Mouse (Mus musculus): ENCODE data around the gene Os9.

The Os9 gene

GRCm38 (mm10) chr10:127120301-127121065 lies 448 bp downstream of the Os9 start:
- in situ Hi-C loops (cut with MboI, MseI): loop anchor here (5.0 kb wide), 1 partner anchor 107 kb away; no protein-coding TSS in a partner anchor

GRCm38 (mm10) chr10:127119229-127119628 lies 1.7 kb downstream of the Os9 start:
- in situ Hi-C loops (cut with MboI, MseI): loop anchor here (5.0 kb wide), 1 partner anchor 53 kb away; no protein-coding TSS in a partner anchor

GRCm38 (mm10) chr10:127118470-127118869 lies 2.5 kb downstream of the Os9 start:
- in situ Hi-C loops (cut with MboI, MseI): loop anchor here (5.0 kb wide), 1 partner anchor 54 kb away; no protein-coding TSS in a partner anchor

- in situ Hi-C loops (cut with MboI, MseI): loop anchor here (5.0 kb wide), 1 partner anchor 57 kb away; no protein-coding TSS in a partner anchor
Observed at GRCm38 (mm10) chr10:127115068-127115467, 5.9 kb downstream of the Os9 start.

GRCm38 (mm10) chr10:127114408-127114807 lies 6.5 kb downstream of the Os9 start:
- in situ Hi-C loops (cut with MboI, MseI): no loop called here

GRCm38 (mm10) chr10:127111001-127111887 lies 9.7 kb downstream of the Os9 start:
- in situ Hi-C loops (cut with MboI, MseI): no loop called here

DNA sequence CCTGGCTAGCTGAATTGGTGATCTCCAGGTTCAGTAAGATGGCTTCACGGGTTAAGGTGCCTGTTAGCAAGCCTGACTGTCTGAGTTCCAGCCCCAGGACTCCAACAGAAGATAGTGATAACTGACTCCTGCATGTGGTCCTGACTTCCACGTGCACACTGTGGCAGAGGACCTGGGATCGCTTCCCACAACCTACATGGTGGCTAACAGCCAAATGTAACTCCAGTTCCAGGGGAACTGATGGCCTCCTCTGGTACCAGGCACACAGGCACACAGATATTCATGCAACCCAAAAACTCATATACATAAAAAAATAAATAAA lies 12.7 kb downstream of the Os9 start:
- in situ Hi-C loops (cut with MboI, MseI): no loop called here

DNA sequence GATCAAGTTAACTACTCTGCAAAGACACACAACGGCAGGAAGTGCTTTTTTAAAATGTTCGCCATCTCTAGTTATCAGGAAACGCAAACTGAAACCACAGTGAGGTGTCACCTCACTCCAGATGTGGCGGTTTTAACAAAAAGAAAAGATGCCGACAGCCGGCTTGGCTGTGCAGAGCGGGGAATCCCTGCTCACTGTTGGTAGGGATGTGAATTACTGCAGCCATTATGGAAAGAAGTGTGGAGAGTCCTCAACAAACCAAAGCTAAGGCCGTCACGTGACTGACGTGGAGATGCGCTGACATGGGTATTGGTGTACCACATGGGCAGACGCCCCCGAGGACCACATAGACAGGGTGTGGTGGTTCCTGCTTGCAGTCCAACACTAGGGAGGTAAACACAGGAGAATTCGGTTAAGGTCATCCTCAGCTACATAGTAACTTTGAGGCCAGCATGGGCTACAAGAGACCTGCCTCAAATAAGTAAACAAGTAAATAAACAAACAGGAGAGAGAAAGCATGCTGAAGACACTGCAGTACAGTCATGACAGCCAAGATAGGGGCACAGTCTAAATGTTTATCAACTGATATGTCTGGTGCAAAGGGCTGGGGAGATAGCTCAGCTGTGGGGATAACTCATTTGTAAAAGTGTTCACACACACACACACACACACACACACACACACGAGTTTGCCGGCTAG lies 13.2 kb downstream of the Os9 start:
- in situ Hi-C loops (cut with MboI, MseI): no loop called here

- in situ Hi-C loops (cut with MboI, MseI): no loop called here
Observed at GRCm38 (mm10) chr10:127103631-127104030, 17.3 kb downstream of the Os9 start.

- in situ Hi-C loops (cut with MboI, MseI): no loop called here
Observed at GRCm38 (mm10) chr10:127101151-127101550, 19.8 kb downstream of the Os9 start.

GRCm38 (mm10) chr10:127100414-127100813 lies 20.5 kb downstream of the Os9 start:
- in situ Hi-C loops (cut with MboI, MseI): no loop called here

GRCm38 (mm10) chr10:127099868-127100267 lies 21.1 kb downstream of the Os9 start:
- in situ Hi-C loops (cut with MboI, MseI): loop anchor here (10.0 kb wide), 1 partner anchor 765 kb away; the partner anchor contains the start of gene Rdh16f2

- in situ Hi-C loops (cut with MboI, MseI): loop anchor here (10.0 kb wide), 1 partner anchor 766 kb away; the partner anchor contains the start of gene Rdh16f2
Observed at GRCm38 (mm10) chr10:127099191-127099590, 21.7 kb downstream of the Os9 start.

GRCm38 (mm10) chr10:127098514-127098913 lies 22.4 kb downstream of the Os9 start:
- in situ Hi-C loops (cut with MboI, MseI): loop anchor here (10.0 kb wide), 1 partner anchor 766 kb away; the partner anchor contains the start of gene Rdh16f2

DNA sequence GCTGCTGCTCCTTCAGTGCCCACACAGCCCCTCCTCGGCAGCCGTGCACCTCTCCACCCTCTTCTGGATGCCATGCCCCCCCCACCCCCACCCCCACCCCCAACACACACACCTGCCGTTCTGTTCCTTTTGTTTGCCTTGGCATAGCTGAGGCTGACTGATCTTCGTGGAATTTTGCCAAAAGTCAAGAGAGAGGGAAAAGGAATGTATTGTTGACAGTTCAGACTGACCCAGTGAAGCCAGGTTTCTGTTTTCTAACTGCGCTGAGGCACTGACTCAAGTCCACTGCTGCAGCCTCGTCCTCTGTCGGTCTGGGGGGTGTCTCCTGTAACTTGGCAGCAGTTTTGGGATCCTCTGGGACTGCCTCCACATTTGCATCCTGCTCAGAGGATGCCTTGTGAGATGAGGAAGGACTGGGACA lies 26.5 kb downstream of the Os9 start:
- in situ Hi-C loops (cut with MboI, MseI): loop anchor here (10.0 kb wide), 1 partner anchor 770 kb away; the partner anchor contains the start of gene Rdh16f2

- in situ Hi-C loops (cut with MboI, MseI): loop anchor here (10.0 kb wide), 1 partner anchor 772 kb away; the partner anchor contains the start of gene Rdh16f2
Observed at GRCm38 (mm10) chr10:127092742-127093141, 28.2 kb downstream of the Os9 start.

DNA sequence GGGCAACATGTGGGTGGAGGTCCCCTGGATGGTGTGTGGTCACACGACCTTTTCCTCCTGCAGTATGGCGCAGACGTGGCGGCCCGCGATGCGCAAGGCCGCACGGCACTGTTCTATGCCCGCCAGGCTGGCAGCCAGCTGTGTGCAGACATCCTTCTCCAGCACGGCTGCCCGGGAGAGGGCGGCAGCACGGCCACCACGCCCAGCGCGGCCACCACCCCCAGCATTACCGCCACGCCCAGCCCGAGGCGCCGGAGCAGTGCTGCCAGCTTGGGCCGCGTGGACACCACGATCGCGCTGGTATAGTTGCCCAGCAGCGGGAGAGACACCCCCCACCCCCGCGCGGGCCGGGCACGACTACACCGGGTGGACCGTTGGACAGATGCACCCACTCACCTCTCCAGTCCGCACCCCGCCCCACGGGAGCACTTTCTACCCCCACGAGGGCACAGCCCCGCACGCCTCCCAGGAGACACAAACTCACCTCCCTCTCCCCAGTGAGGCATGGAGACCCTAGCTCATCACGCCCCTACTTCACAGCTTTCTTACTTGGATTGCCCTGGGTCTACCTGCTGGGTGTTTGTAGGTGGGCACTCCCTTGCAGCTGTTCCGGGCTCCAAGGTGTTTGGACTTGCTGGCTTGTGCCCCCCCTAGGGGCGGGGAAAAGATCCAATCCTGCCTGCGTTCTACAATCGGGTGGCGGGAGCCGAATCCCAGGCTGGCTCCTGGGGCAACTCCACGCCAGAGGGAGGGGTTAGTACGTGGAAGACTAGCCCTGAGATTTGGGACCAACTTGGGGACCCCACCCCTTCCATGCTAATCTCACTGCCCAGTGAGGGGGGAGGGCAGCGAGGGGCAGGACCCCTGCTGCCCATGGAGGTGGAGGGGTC lies 29.2 kb downstream of the Os9 start:
- in situ Hi-C loops (cut with MboI, MseI): loop anchor here (10.0 kb wide), 1 partner anchor 773 kb away; the partner anchor contains the start of gene Rdh16f2

GRCm38 (mm10) chr10:127090560-127091411 lies 30.1 kb downstream of the Os9 start:
- in situ Hi-C loops (cut with MboI, MseI): loop anchor here (10.0 kb wide), 1 partner anchor 774 kb away; the partner anchor contains the start of gene Rdh16f2

GRCm38 (mm10) chr10:127085633-127086032 lies 35.3 kb downstream of the Os9 start:
- in situ Hi-C loops (cut with MboI, MseI): no loop called here

Measured in regulatory T cell (primary cell).